Mouse (Mus musculus) brain, embryonic 14.5 days (tissue): ENCODE results near the gene Gm20708. TPM values are rescaled to one million over a fixed set of nuclear protein-coding genes. Genes with fewer than 3 reads are reported as not detected.
"Not testable (repeated sequence)": the region's sequence is repeated elsewhere in the genome, so short reads cannot be mapped to it uniquely, and the experiment has no call there.

Source experiments
- DNase-seq: peaks from one replicate; pipeline ENCODE4 v3.0.0-alpha.2; 2011; ENCODE audit warnings: low read depth
- CTCF ChIP-seq: fragments of 200-500 bp; IDR thresholded peaks from 2 replicates; pipeline ENCODE4 v1.5.1; 2012; ENCODE audit warnings: inconsistent platforms, mild to moderate bottlenecking, moderate library complexity, borderline replicate concordance; ENCODE audit not compliant: insufficient read depth, insufficient read length; ENCODE audit errors: extremely low read depth
- POLR2A ChIP-seq: fragments of 200-500 bp; IDR thresholded peaks from 2 replicates; pipeline ENCODE4 v1.6.1; 2012; ENCODE audit warnings: mild to moderate bottlenecking, inconsistent platforms, borderline replicate concordance; ENCODE audit not compliant: poor library complexity, insufficient read depth, insufficient read length, severe bottlenecking; ENCODE audit errors: extremely low read depth
- polyA plus RNA-seq: library from polyadenylated mRNA; depleted of rRNA; stranded (reverse); fragments of >200 nt; gene quantifications from 2 replicates; pipeline ENCODE4 v1.2.3, GENCODE M21; 2012

Gene Gm20708
- polyA plus RNA-seq, 1 experiment, result 1.2 TPM

DNA sequence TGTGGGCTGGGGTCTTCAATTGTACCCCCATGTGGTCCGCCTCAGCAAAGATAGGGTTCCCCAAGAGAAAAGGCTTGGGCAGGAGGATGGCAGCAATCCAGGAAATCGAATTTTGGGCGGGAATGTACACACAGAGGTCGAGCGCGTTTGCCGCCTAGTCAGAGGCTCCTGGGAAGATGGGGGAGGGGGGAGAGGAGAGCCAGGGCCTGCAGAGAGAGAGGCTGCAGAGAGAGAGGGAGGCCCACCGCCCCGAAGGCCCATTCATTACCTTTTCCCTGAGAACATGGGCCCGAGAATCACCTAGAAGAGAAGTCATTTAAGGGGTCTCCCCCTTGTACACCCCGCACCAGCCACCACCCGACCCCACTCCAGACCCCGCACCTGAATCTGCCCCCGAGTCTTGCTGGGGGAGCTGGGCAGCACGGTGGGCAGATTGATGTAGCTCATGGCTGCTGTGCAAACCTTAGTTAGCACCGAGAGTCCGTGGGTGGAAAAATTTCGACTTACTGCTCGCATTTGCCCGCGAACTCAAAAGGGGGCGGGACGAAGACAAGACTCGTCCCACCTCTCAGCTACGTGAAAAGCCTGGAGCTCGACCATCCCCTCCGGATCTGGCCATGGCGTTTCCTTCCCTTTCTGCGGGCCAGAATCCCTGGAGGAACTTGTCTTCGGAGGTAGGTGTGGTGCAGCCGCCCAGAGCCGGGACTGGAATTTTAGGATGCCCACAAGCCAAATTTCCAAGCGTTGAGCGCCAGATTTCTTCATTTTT is 16.0 kb downstream of the Gm20708 start, which contains the start of the genes Afmid and Tk1:
TSS of gene Afmid (plus strand) at position 592 of the 769 bp plus-strand sequence.
TSS of gene Tk1 (minus strand) at position 760 of the 769 bp plus-strand sequence.
- TF ChIP-seq CTCF (no peak), POLR2A (no peak)
- DNase-seq, result peak; percentile 92

DNA sequence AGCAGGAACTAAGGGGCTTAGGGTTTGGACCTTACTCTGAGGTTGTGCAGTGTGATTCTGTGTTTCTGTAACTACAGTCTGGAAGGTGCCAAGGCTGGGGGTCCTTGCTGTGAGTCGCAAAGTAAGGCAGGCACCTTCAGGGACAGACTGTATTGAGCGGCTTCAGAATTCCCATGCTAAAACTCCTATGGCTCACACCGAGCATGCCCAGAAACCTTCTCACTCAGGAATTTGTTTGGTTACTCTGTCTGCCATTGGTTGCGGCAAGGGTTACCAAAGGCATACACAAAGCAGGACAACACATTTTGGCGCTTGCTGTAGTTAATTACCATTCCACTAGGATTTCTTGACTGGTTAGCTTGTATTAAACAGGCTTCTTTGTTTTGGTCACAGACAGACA is 16.7 kb downstream of the Gm20708 start:
- no peak for TF ChIP-seq CTCF
- TF ChIP-seq POLR2A, result no peak
- peak; percentile 71 for DNase-seq

DNA sequence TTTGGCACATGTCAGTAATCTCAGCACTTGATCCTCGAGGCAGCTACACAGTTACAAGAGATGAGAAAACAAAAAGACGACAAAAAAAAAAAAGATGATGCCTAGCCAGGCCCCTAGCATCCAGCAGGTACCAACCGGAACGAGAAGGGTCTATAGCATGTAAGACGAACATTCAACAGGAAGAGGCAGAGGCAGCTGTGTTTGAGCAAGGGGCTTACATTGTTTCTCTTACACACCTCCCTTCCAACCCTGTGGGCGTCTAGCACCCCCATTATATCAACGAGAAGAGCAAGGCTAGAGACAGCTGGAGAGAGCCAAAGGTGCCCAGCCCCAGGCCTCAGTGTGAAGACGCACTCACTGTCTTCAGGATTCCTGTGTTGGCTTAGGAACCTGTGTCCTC is 17.4 kb downstream of the Gm20708 start:
- no peak for DNase-seq
- TF ChIP-seq POLR2A (no peak), CTCF (no peak)

DNA sequence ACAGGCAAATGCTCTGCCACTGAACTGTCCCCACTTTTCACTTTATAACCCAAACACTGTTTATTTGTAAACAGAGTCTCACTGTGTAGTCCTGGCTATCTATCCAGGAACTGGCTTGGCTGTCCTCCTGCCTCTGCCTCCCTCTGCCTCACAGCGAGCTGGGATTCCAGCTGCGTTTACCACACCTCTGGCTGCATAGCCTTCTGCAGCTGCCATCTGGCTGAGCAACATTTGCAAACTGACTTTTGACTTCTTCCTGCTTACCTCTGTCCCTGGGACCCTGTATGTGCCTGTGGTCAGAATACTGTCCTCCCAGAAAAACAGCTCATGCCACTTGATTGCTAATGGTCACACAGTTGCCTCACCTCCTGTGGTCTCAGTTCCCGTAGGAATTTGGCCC is 17.9 kb downstream of the Gm20708 start:
- DNase-seq, result no peak
- no peak for TF ChIP-seq CTCF
- TF ChIP-seq POLR2A, result no peak

DNA sequence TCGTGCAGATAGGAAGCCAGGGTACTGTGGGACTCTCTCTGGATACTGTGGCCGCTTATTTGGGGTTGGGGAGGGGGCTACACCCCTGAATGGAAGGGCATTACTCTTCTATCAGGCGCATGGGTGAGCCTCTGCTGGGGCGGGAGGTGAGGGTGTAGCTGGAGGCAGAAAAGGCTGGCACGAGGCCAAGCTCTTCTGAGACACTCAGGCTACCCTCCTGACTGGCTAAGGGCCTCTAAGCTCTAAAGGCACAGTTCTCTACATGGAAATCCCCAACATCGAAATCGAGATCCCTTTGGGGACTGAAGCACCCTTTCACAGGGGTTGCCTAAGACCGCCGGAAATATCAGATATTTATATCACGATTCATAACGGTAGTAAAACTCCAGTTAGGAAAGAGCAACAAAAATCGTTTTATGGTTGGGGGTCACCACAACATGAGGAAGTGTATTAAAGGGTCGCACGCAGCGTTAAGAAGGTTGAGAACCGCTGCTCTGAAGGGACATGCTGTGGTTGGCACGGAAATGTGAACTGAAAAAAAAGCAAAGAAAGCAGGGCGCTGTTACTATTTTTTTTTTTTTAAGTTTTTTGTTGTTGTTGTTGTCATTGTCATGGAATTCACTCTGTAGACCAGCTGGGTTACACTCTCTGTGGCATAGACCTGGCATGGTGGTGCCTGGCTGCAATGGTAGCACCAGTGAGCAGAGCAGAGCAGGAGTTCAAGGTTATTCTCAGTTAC is 18.9 kb downstream of the Gm20708 start:
- TF ChIP-seq POLR2A (no peak), CTCF (no peak)
- DNase-seq, result peak; percentile 57

DNA sequence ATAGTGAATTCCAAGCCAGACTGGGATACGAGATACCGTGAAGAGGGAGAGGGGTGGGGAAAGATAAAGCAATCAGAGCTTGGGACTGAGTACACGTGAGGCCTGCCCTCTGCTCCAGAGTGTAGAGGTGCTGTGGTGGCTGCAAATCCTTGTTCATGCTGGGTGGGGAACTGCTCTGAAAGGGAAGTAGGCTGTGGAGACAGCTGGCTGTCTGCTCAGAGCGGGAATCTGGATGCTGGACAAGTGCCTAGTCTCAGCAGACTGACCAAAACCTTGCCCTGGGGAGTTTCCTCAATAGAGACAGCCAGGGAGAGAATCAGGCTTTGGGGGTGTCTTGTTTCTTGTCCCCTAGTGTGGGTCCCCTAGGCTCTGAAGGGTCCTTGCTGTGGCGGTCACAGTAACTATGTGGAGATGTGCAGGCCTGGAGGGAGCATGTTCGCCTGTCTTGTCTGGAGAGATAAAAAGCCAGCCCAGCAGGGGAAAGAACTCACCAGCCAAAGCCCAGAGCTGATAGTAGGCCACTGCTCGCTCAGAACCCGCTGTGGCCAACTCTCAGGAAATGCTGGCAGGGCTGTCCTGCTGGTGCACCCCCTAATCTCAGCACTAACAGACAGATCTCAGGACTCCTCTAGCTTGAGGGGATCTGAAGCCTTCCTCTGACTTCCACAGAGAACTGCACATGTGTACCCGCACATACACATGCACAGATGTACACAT is 19.6 kb downstream of the Gm20708 start:
- TF ChIP-seq POLR2A, result no peak
- no peak for TF ChIP-seq CTCF
- DNase-seq, result peak; percentile 49

DNA sequence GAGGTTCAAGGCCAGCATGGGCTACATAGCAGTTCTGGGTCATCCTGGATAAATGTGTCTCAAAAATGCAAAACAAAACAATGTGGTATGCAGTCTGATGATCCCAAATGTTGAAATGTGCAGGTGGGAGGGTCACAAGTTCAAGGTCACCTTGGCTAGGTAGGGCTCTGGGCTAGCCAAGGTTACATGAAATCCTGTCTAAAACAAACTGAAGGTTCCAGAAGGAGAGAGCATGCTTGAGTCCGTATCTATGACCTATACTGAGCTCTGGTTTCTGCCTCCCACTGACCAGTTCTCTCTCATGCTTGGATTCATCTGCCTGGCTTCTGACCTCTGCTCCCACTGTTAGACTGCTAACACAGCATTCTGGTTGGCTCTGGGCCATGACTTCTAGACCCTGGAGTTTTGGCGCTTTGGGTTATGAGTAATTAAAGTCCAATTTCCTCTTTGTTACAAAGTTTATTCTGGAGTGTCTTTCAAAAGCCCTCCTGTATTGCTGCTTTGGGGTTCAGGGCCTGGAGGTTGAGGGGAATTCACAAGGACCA is 20.3 kb downstream of the Gm20708 start:
- DNase-seq, result no peak
- TF ChIP-seq CTCF (no peak), POLR2A (no peak)

DNA sequence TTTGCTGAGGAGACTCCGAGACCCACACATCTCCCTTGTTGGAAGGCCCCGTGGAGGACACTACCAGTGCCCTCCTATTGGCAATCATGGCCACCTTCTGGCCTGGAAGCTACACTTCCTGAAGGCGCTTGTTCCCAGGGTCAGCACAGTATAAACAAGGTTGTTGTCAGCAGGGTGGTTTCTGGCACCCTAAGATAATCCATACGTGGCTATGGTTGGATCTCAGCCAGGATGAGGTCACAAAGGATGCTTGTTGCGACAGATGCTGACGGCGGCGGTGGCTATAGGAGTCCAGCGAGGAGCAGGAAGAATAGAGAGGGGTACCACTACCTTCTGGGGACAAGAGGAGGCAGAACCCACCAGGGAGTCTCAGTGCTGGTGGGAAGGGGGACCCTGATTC is 20.9 kb downstream of the Gm20708 start:
- DNase-seq, result peak; percentile 23
- TF ChIP-seq CTCF (no peak), POLR2A (no peak)

DNA sequence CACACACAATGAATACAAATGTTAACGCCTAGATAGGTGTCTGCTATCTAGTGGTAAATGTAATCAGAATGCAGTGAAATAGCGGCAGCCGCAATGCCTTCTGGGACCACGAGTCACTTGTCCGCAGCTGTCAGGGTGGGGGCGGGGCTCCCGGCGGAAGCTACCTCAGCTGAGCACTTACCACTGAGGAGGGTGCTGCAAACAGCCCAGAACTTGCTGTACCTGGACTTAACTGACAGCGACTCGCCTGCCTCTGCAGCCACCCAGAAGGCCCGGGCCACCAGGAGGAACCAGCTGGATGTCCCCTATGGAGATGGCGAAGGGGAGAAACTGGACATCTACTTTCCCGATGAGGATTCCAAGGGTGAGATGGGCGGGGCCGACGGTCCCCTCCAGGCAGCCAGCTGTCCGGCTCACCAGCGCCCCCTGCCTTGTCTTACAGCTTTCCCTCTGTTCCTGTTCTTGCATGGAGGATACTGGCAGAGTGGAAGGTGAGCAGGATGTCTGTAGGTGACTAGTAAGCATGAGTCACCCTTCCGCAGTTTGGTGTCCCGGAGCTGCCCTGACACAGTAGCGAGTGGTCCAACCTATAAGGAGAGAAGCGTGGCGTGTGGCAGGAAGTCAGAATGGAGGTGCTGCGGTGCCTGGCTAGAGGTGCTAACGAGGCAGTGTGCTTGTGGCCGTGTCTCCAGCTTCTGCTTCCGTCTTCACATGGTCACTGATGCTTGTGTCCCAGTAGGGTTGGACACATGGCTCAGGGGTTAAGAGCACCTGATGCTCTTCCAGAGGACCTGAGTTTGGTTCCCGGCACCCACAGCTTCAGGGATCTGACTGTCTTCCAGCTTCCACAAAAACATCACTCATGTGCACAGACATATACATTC is 22.9 kb downstream of the Gm20708 start:
- DNase-seq, result peak; percentile 90
- TF ChIP-seq POLR2A (no peak), CTCF (peak; percentile 67)

DNA sequence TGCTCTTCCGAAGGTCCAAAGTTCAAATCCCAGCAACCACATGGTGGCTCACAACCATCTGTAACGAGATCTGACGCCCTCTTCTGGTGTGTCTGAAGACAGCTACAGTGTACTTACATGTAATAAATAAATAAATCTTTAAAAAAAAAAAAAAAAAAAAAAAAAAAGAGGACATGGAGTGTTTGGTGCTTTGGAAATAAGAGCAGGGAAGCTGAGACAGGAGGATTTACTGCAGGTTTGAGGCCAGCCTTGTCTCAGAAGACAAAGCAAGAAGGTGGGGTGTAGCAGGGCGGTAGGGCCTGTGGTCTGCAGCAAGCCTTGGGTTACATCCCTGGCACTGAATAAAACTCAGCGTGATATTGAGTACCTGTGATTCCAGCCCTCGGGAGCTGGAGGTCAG is 24.0 kb downstream of the Gm20708 start:
- DNase-seq, result not testable (repeated sequence)
